Mouse (Mus musculus) CH12.LX (cell line): Measurements from ENCODE around the gene Adgrl3.

Experiments
- BHLHE40 ChIP-seq: IDR thresholded peaks from 2 replicates; pipeline ENCODE4 v1.6.1; 2011; ENCODE audit warnings: mild to moderate bottlenecking, low read depth, low read length, improper control_type of control experiment
- CTCF ChIP-seq, 2 experiments: IDR thresholded peaks in 1 of 2; conservative IDR thresholded peaks in 1 of 2; 2 replicates each; pipeline ENCODE4 v1.5.1; 2011 to 2012; ENCODE audit warnings: low read depth in 2 of 2, low read length in 2 of 2, improper control_type of control experiment in 1 of 2, inconsistent platforms in 1 of 2, mild to moderate bottlenecking in 1 of 2, moderate library complexity in 1 of 2
- EP300 ChIP-seq: IDR thresholded peaks from 2 replicates; pipeline ENCODE4 v1.6.1; 2011; ENCODE audit warnings: low read length, improper control_type of control experiment
- GABPA ChIP-seq: IDR thresholded peaks from 2 replicates; pipeline ENCODE4 v1.6.1; 2012; ENCODE audit warnings: low read depth, low read length, improper control_type of control experiment, inconsistent platforms; ENCODE audit not compliant: insufficient replicate concordance
- IRF4 ChIP-seq: IDR thresholded peaks from 2 replicates; pipeline ENCODE4 v1.6.1; 2014; ENCODE audit warnings: low read depth, mild to moderate bottlenecking, inconsistent platforms, low read length, improper control_type of control experiment
- JUND ChIP-seq: conservative IDR thresholded peaks from 2 replicates; pipeline ENCODE4 v1.6.1; 2011; ENCODE audit warnings: low read depth, low read length, improper control_type of control experiment
- MAZ ChIP-seq: IDR thresholded peaks from 2 replicates; pipeline ENCODE4 v1.6.1; 2012; ENCODE audit warnings: low read depth, mild to moderate bottlenecking, inconsistent platforms, low read length, improper control_type of control experiment, moderate library complexity
- MEF2A ChIP-seq: IDR thresholded peaks from 2 replicates; pipeline ENCODE4 v1.6.1; 2014; ENCODE audit warnings: low read depth, mild to moderate bottlenecking, inconsistent platforms, low read length, improper control_type of control experiment, borderline replicate concordance
- POLR2A ChIP-seq: IDR thresholded peaks from 2 replicates; pipeline ENCODE4 v1.6.1; 2011; ENCODE audit warnings: low read depth, mild to moderate bottlenecking, improper control_type of control experiment, low read length
- TBP ChIP-seq: conservative IDR thresholded peaks from 2 replicates; pipeline ENCODE4 v1.6.1; 2011; ENCODE audit warnings: low read depth, low read length, improper control_type of control experiment
- UBTF ChIP-seq: IDR thresholded peaks from 2 replicates; pipeline ENCODE4 v1.6.1; 2012; ENCODE audit warnings: low read depth, mild to moderate bottlenecking, inconsistent platforms, low read length, improper control_type of control experiment, moderate library complexity
- USF1 ChIP-seq: IDR thresholded peaks from 2 replicates; pipeline ENCODE4 v1.6.1; 2014; ENCODE audit warnings: low read depth, mild to moderate bottlenecking, inconsistent platforms, low read length, improper control_type of control experiment
- USF2 ChIP-seq: conservative IDR thresholded peaks from 2 replicates; pipeline ENCODE4 v1.6.1; 2011; ENCODE audit warnings: low read depth, low read length, improper control_type of control experiment

DNA sequence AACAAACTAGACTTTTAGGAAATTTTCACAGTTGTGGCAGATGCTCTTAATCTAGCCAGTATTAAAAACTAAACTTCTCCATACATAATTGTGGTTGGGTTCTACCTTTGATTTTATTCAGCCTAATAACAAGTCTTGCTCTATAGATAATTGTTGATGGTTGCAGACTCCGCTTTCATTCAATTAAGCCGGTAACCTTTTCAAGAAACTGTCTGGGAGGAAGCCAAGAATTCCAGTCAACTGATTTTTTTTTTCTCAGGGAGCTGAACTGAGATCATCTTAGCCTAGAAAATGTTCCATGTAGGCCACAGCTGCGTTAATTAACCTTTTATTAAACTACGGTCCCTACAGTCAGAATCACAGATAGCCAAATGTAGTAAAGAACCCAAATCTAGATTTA lies 65.2 kb downstream of the Adgrl3 start:
- TF ChIP-seq BHLHE40, result no peak
- TF ChIP-seq TBP, result no peak
- no peak for TF ChIP-seq CTCF (conservative IDR thresholded peaks at IDR 0.05 in 1 of 2, IDR thresholded peaks at IDR 0.05 in 1 of 2; ENCODE audit: low read depth in 2 of 2, low read length in 2 of 2)
- no peak for TF ChIP-seq EP300
- no peak for TF ChIP-seq MEF2A
- TF ChIP-seq USF1, result no peak
- TF ChIP-seq POLR2A, result no peak
- no peak for TF ChIP-seq GABPA
- TF ChIP-seq JUND, result no peak
- TF ChIP-seq IRF4, result no peak
- no peak for TF ChIP-seq USF2
- TF ChIP-seq UBTF, result no peak
- TF ChIP-seq MAZ, result no peak
